Mouse (Mus musculus) liver, embryonic 16.5 days (tissue): ENCODE measurements around the gene Casz1. TPM values are rescaled to one million over a fixed set of nuclear protein-coding genes. Genes with fewer than 3 reads are reported as not detected.

Experiments
- ATAC-seq: fragments of 200-750 bp; cut with Nextera tagmentation; 2 replicates; pipeline ENCODE4 v1.8.0; 2017; ENCODE audit warnings: low read depth, mild to moderate bottlenecking, moderate number of reproducible peaks, moderate library complexity
- H3K27ac ChIP-seq: fragments of 300-500 bp; sonication (generic); 2 replicates; pipeline ENCODE4 v1.5.1; 2014; ENCODE audit warnings: mild to moderate bottlenecking, low read length
- H3K27me3 ChIP-seq: fragments of 300-500 bp; sonication (generic); 2 replicates; pipeline ENCODE4 v1.6.1; 2014; ENCODE audit warnings: low read depth, low read length, mixed read lengths; ENCODE audit not compliant: control insufficient read depth, insufficient read depth
- H3K36me3 ChIP-seq: fragments of 300-500 bp; sonication (generic); 2 replicates; pipeline ENCODE4 v1.6.1; 2014; ENCODE audit warnings: mild to moderate bottlenecking; ENCODE audit not compliant: control insufficient read depth, insufficient read depth
- H3K4me1 ChIP-seq: fragments of 300-500 bp; sonication (generic); 2 replicates; pipeline ENCODE4 v1.6.1; 2014; ENCODE audit warnings: low read depth, low read length, mixed read lengths; ENCODE audit not compliant: control insufficient read depth
- H3K4me2 ChIP-seq: fragments of 300-500 bp; sonication (generic); 2 replicates; pipeline ENCODE4 v1.6.1; 2014; ENCODE audit warnings: low read depth, low read length, mixed read lengths
- H3K4me3 ChIP-seq: fragments of 300-500 bp; sonication (generic); 2 replicates; pipeline ENCODE4 v1.5.1; 2014; ENCODE audit warnings: low read depth, mild to moderate bottlenecking, low read length
- H3K9ac ChIP-seq: fragments of 300-500 bp; sonication (generic); 2 replicates; pipeline ENCODE4 v1.6.1; 2014; ENCODE audit warnings: low read depth, low read length
- H3K9me3 ChIP-seq: fragments of 300-500 bp; sonication (generic); replicated peaks from 2 replicates; pipeline ENCODE4 v1.6.1; 2016; ENCODE audit warnings: low read length; ENCODE audit not compliant: control insufficient read depth
- WGBS: fragments of 180-500 bp; shearing (Covaris S2); extraction: QIAGEN DNeasy Blood & Tissue Kit; methylation state at CpG from one replicate; pipeline ENCODE4 v1.1.7; 2014; ENCODE audit not compliant: insufficient replicate concordance; 5-methylcytosine and 5-hydroxymethylcytosine counted together
- polyA plus RNA-seq: library from polyadenylated mRNA; unstranded; fragments of >200 nt; fragmentation: Nextera tagmentation; extraction: Ambion mirVana; gene quantifications from 2 replicates; pipeline ENCODE4 v1.2.1, GENCODE M21; 2015

Casz1 gene
- polyA plus RNA-seq, 1 experiment from 2014 or later: 0.51 TPM

- Histone ChIP-seq H3K4me3 (no peak overlapping the region), H3K9me3 (no peaks in the 10 kb centered on the region), H3K36me3 (no peaks in the 10 kb centered on the region), H3K27ac (no peak overlapping the region), H3K9ac (no peak overlapping the region), H3K4me2 (no peak overlapping the region), H3K4me1 (no peaks in the 10 kb centered on the region), H3K27me3 (no peaks in the 10 kb centered on the region)
- 61% methylated on average over 12 of the region's 12 CpGs for WGBS
- ATAC-seq: no peak
Observed at GRCm38 (mm10) chr4:148872783-148873182, 68.6 kb downstream of the Casz1 start.

GRCm38 (mm10) chr4:148876166-148876565, 71.9 kb downstream of the Casz1 start:
- H3K4me3 ChIP-seq: no peak overlapping the region
- no peaks in the 10 kb centered on the region for H3K9me3 ChIP-seq
- H3K27ac ChIP-seq: no peak overlapping the region
- no peak overlapping the region for H3K9ac ChIP-seq
- WGBS: 72% methylated on average over 9 of the region's 9 CpGs
- no peaks in the 10 kb centered on the region for H3K4me1 ChIP-seq
- no peak overlapping the region for H3K4me2 ChIP-seq
- no peaks in the 10 kb centered on the region for H3K36me3 ChIP-seq
- no peak for ATAC-seq
- H3K27me3 ChIP-seq: peaks cover under 1% of the 10 kb centered on the region; the same call in 1 of the 2 replicates

- no peaks in the 10 kb centered on the region for H3K36me3 ChIP-seq
- H3K27me3 ChIP-seq: peaks cover 5% of the 10 kb centered on the region
- 58% methylated on average over 8 of the region's 8 CpGs for WGBS
- no peak overlapping the region for H3K4me3 ChIP-seq
- no peaks in the 10 kb centered on the region for H3K9me3 ChIP-seq
- no peak overlapping the region for H3K9ac ChIP-seq
- no peak for ATAC-seq
- no peak overlapping the region for H3K4me2 ChIP-seq
- H3K27ac ChIP-seq: no peak overlapping the region
- H3K4me1 ChIP-seq: no peaks in the 10 kb centered on the region
Observed at GRCm38 (mm10) chr4:148876867-148877266, 72.6 kb downstream of the Casz1 start.

- no peak for ATAC-seq
- Histone ChIP-seq H3K4me2 (no peak overlapping the region), H3K9me3 (no peaks in the 10 kb centered on the region), H3K9ac (no peak overlapping the region), H3K36me3 (no peaks in the 10 kb centered on the region), H3K27ac (no peak overlapping the region), H3K4me1 (no peaks in the 10 kb centered on the region), H3K4me3 (no peak overlapping the region), H3K27me3 (peaks cover 5% of the 10 kb centered on the region)
- 58% methylated on average over 11 of the region's 11 CpGs for WGBS
Observed at GRCm38 (mm10) chr4:148878192-148878983, 74.2 kb downstream of the Casz1 start.

- H3K36me3 ChIP-seq: no peaks in the 10 kb centered on the region
- WGBS: 30% methylated on average over 11 of the region's 11 CpGs
- no peak overlapping the region for H3K9ac ChIP-seq
- H3K4me3 ChIP-seq: no peak overlapping the region
- peak; percentile 27 for ATAC-seq
- H3K27me3 ChIP-seq: peaks cover 5% of the 10 kb centered on the region
- H3K9me3 ChIP-seq: no peaks in the 10 kb centered on the region
- H3K27ac ChIP-seq: no peak overlapping the region
- no peaks in the 10 kb centered on the region for H3K4me1 ChIP-seq
- H3K4me2 ChIP-seq: no peak overlapping the region
Observed at GRCm38 (mm10) chr4:148878984-148879610, 74.9 kb downstream of the Casz1 start.

GRCm38 (mm10) chr4:148879631-148880030, 75.4 kb downstream of the Casz1 start:
- Histone ChIP-seq H3K27me3 (peaks cover 5% of the 10 kb centered on the region), H3K9ac (no peak overlapping the region), H3K4me1 (no peaks in the 10 kb centered on the region), H3K36me3 (no peaks in the 10 kb centered on the region), H3K4me3 (no peak overlapping the region), H3K27ac (no peak overlapping the region), H3K4me2 (no peak overlapping the region), H3K9me3 (no peaks in the 10 kb centered on the region)
- WGBS: 38% methylated on average over 3 of the region's 3 CpGs
- no peak for ATAC-seq

GRCm38 (mm10) chr4:148881001-148881669, 76.9 kb downstream of the Casz1 start:
- Histone ChIP-seq H3K9ac (no peak overlapping the region), H3K36me3 (no peaks in the 10 kb centered on the region), H3K27ac (no peak overlapping the region), H3K27me3 (peaks cover 5% of the 10 kb centered on the region), H3K4me1 (no peaks in the 10 kb centered on the region), H3K4me2 (no peak overlapping the region), H3K9me3 (no peaks in the 10 kb centered on the region), H3K4me3 (no peak overlapping the region)
- WGBS: 43% methylated on average over 17 of the region's 17 CpGs
- ATAC-seq: no peak

- H3K9me3 ChIP-seq: no peaks in the 10 kb centered on the region
- H3K4me3 ChIP-seq: no peak overlapping the region
- WGBS: 56% methylated on average over 5 of the region's 5 CpGs
- H3K27ac ChIP-seq: no peak overlapping the region
- H3K9ac ChIP-seq: no peak overlapping the region
- no peaks in the 10 kb centered on the region for H3K4me1 ChIP-seq
- no peaks in the 10 kb centered on the region for H3K36me3 ChIP-seq
- peaks cover 8% of the 10 kb centered on the region for H3K27me3 ChIP-seq
- ATAC-seq: no peak
- H3K4me2 ChIP-seq: no peak overlapping the region
Observed at GRCm38 (mm10) chr4:148881838-148882237, 77.6 kb downstream of the Casz1 start.
